Mouse (Mus musculus) liver, embryonic 14.5 days (tissue): ENCODE results near the gene Hid1. TPM values are rescaled to one million over a fixed set of nuclear protein-coding genes. Genes with fewer than 3 reads are reported as not detected.

ENCODE experiments used
- ATAC-seq: fragments of 200-750 bp; cut with Nextera tagmentation; 2 replicates; pipeline ENCODE4 v1.8.0; 2017; ENCODE audit warnings: moderate number of reproducible peaks, mild to moderate bottlenecking, moderate library complexity; ENCODE audit not compliant: insufficient read depth
- DNase-seq, 3 experiments: peaks; one replicate each; pipeline ENCODE4 v3.0.0-alpha.2; 2012 to 2013; ENCODE audit warnings: low read depth in 3 of 3, low spot score in 3 of 3
- H3K27ac ChIP-seq: fragments of 300-500 bp; sonication (generic); 2 replicates; pipeline ENCODE4 v1.5.1; 2014; ENCODE audit warnings: moderate library complexity, mild to moderate bottlenecking, control low read depth, inconsistent platforms
- H3K27me3 ChIP-seq: fragments of 300-500 bp; sonication (generic); 2 replicates; pipeline ENCODE4 v1.6.1; 2014; ENCODE audit warnings: mild to moderate bottlenecking, low read length, moderate library complexity; ENCODE audit not compliant: control insufficient read depth, insufficient read depth
- H3K36me3 ChIP-seq: fragments of 300-500 bp; sonication (generic); replicated peaks from 2 replicates; pipeline ENCODE4 v1.6.1; 2014; ENCODE audit warnings: low read depth; ENCODE audit not compliant: control insufficient read depth, insufficient read depth
- H3K4me1 ChIP-seq, 2 experiments: fragments of 200-500 bp in 1 of 2; fragments of 300-500 bp in 1 of 2; sonication (generic) in 1 of 2; replicated peaks; 2 replicates each; pipeline ENCODE4 v1.6.1; 2012 to 2014; ENCODE audit warnings: antibody characterized with exemption in 1 of 2, inconsistent platforms in 1 of 2, low read length in 1 of 2; ENCODE audit not compliant: control insufficient read depth in 2 of 2, insufficient read depth in 2 of 2
- H3K4me2 ChIP-seq: fragments of 300-500 bp; sonication (generic); 2 replicates; pipeline ENCODE4 v1.6.1; 2014; ENCODE audit warnings: low read depth, mild to moderate bottlenecking, control low read depth, moderate library complexity
- H3K4me3 ChIP-seq, 2 experiments: fragments of 200-500 bp in 1 of 2; fragments of 300-500 bp in 1 of 2; sonication (generic) in 1 of 2; 2 replicates each; pipeline ENCODE4 v1.5.1; 2012 to 2014; ENCODE audit warnings: low read depth in 2 of 2, low read length in 2 of 2, mild to moderate bottlenecking in 2 of 2, control low read depth in 1 of 2, inconsistent platforms in 1 of 2, moderate library complexity in 1 of 2; ENCODE audit not compliant: insufficient read depth in 1 of 2
- H3K9ac ChIP-seq: fragments of 300-500 bp; sonication (generic); replicated peaks from 2 replicates; pipeline ENCODE4 v1.6.1; 2014; ENCODE audit warnings: mild to moderate bottlenecking, control low read depth, moderate library complexity
- H3K9me3 ChIP-seq: fragments of 300-500 bp; sonication (generic); 2 replicates; pipeline ENCODE4 v1.6.1; 2016; ENCODE audit warnings: low read length, mixed read lengths; ENCODE audit not compliant: control insufficient read depth
- CTCF ChIP-seq: IDR thresholded peaks from 2 replicates; pipeline ENCODE4 v1.5.1; 2016; ENCODE audit warnings: antibody characterized with exemption, low read depth, control low read depth
- EP300 ChIP-seq: IDR thresholded peaks from 2 replicates; pipeline ENCODE4 v1.6.1; 2016; ENCODE audit warnings: antibody characterized with exemption, low read depth
- WGBS: fragments of 180-500 bp; shearing (Covaris S2); extraction: QIAGEN DNeasy Blood & Tissue Kit; methylation state at CpG from one replicate; pipeline ENCODE4 v1.1.7; 2014; ENCODE audit not compliant: insufficient replicate concordance; 5-methylcytosine and 5-hydroxymethylcytosine counted together
- polyA plus RNA-seq, 2 experiments: library from polyadenylated mRNA; depleted of rRNA in 1 of 2; stranded (reverse) in 1 of 2; unstranded in 1 of 2; fragments of >200 nt; fragmentation: Nextera tagmentation in 1 of 2; extraction: Ambion mirVana in 1 of 2; gene quantifications; 2 replicates each; pipeline versions ENCODE4 v1.2.1 to v1.2.3; 2012 to 2014

The Hid1 gene
- polyA plus RNA-seq, 2 experiments, result 0.50 to 0.59 TPM

DNA sequence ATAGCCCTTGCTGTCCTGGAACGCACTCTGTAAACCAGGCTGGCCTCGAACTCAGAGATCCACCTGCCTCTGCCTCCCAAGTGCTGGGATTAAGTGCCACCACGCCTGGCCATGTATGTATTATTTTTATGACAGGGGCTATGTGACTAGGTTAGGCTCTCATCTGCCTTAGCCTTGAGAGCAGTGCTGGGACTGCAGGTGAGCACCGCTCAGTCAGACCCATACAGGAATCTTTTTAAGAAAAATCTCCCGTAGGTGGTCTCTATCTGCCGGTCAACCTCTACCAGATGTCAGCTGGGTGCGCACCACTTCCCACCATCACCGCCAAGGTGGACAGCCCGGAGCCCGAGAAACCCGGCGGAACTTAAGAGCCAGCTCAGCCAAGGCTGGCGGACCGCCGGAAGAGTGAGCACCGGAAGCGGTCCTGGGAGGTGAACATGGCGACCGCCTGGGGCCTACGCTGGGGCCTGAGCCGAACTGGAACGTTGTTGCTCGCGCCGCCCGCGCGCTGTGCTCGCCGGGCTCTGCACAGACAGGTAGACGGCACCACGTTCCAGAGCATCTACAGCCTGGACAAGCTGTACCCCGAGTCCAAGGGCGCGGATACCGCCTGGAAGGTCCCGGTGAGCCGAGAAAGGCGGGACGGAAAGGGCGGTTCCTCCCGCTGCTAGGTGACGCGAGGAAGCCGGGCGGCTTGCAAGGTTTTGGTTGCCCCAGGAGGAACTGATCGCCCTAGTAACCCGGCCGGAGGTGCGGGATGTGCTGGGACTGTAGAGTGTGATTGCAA, 36.0 kb upstream of the Hid1 start, which contains the start of gene Mrpl58:
Gene Mrpl58, plus strand, starts transcription at position 415 of the 787 bp plus-strand sequence.
- TF ChIP-seq EP300 (no peak), CTCF (0 out of 2 replicates have a peak, but pooled peaks have one; percentile 8)
- H3K9ac ChIP-seq, result peak within 1 kb of the TSS; percentile 84
- no peaks in the 10 kb centered on the region for H3K27me3 ChIP-seq
- peak; percentile 91 for ATAC-seq
- 2% methylated on average over 50 of the region's 50 CpGs for WGBS
- peak within 1 kb of the TSS; percentile 86 to 93 for H3K4me3 ChIP-seq
- H3K36me3 ChIP-seq, result no peaks in the 10 kb centered on the region
- peak; percentile 66 to 70 (median 69) for DNase-seq
- peak within 1 kb of the TSS; percentile 35; the same call in 1 of the 2 replicates for H3K27ac ChIP-seq
- H3K4me2 ChIP-seq, result peak within 1 kb of the TSS; percentile 70
- H3K9me3 ChIP-seq, result no peaks in the 10 kb centered on the region
- H3K4me1 ChIP-seq, result peaks cover 4 to 11% of the 10 kb centered on the region in 2 experiments; a peak in 2 of 4 replicates

DNA sequence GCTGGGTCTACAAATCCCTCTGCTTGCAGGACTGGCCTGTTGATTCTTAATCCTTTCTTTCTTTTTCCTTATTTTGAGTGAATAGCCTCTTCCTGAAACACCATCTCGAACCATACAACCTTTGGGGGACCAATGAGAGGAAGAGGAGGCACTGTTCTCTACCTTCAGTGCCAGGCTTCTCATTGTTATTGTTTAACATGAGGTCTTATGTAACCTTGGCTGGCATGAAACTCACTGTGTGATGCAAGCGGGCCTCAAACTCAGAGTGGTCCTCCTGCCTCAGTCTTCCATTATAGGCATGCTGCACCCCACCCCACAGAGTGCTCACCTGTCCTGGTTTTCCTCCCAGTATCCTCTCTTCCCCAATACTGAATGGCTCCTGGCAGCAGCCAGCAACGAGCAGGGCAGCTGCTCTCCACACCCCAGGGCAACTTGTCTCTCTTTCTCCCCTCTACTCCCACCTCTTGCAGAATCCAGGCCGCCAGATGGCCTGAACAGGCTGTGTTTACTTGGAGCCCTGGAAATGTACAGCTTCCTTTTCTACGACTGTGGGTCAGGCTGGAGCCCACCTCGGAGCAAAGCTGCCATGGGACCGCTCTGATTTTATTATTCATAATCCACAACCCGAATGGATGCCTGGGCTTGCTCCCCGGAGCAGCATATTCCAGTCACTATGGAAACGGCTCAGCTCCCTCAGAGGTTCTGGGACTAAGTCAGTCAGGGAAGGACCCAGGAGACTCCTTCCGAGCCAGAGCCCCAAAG, 33.3 kb upstream of the Hid1 start:
- Histone ChIP-seq H3K27ac (no peak overlapping the region), H3K4me1 (peaks cover 4 to 11% of the 10 kb centered on the region in 2 experiments; a peak in 2 of 4 replicates), H3K27me3 (no peaks in the 10 kb centered on the region), H3K4me3 (no peak overlapping the region), H3K4me2 (no peak overlapping the region), H3K36me3 (no peaks in the 10 kb centered on the region), H3K9me3 (no peaks in the 10 kb centered on the region), H3K9ac (no peak overlapping the region)
- ATAC-seq, result no peak
- 44% methylated on average over 11 of the region's 11 CpGs for WGBS
- TF ChIP-seq EP300 (no peak), CTCF (no peak)
- DNase-seq, result no peak

DNA sequence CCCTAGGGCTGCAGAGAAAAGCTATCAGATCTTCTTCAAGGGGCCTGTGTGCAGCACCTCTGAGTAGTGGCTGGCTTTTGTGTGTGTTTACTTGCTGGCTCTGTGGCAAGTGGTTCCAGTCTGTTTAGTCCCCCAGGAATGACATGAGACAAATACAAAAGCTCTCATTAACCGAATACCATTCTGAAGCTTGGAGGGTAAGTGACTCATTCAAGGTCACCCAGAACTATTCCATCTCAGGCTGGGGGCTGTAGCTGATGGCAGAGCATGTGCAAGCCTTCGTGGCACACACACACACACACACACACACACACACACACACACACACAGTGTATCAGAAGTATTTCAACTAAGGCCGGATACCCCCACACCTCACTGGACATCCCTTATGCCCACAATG, 32.6 kb upstream of the Hid1 start:
- Histone ChIP-seq H3K4me1 (peaks cover 4 to 11% of the 10 kb centered on the region in 2 experiments; a peak in 2 of 4 replicates), H3K4me3 (no peak overlapping the region), H3K4me2 (no peak overlapping the region), H3K9ac (no peak overlapping the region), H3K27ac (no peak overlapping the region), H3K27me3 (no peaks in the 10 kb centered on the region), H3K9me3 (no peaks in the 10 kb centered on the region), H3K36me3 (no peaks in the 10 kb centered on the region)
- ATAC-seq, result no peak
- 53% methylated on average over 3 of the region's 3 CpGs for WGBS
- TF ChIP-seq EP300 (no peak), CTCF (no peak)
- no peak for DNase-seq

DNA sequence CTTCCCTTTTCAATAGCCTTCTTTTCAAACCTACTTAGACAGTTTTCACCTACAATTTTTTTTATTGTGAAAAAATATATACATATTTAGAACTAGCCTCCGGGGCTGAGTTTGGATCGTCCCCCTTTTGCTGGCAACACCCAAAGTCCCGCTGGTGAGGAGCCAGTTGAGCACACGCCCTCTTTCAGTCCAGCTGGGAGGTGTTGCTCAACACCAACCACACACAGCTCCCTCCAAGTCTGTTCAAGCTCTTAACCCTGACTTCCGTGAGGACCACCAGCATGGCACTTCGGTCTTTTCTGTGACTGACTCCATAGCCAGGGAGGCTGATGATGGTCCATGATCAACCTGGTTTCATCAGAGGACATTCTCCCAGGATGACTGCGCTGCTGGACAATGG, 30.5 kb upstream of the Hid1 start:
- no peak overlapping the region for H3K4me2 ChIP-seq
- DNase-seq, result no peak
- ATAC-seq, result no peak
- H3K27ac ChIP-seq, result no peak overlapping the region
- no peaks in the 10 kb centered on the region for H3K36me3 ChIP-seq
- no peak overlapping the region for H3K4me3 ChIP-seq
- H3K9me3 ChIP-seq, result no peaks in the 10 kb centered on the region
- TF ChIP-seq CTCF, result no peak
- no peaks in the 10 kb centered on the region for H3K4me1 ChIP-seq
- H3K27me3 ChIP-seq, result no peaks in the 10 kb centered on the region; the same call in 1 of the 2 replicates
- 43% methylated on average over 7 of the region's 7 CpGs for WGBS
- no peak overlapping the region for H3K9ac ChIP-seq

DNA sequence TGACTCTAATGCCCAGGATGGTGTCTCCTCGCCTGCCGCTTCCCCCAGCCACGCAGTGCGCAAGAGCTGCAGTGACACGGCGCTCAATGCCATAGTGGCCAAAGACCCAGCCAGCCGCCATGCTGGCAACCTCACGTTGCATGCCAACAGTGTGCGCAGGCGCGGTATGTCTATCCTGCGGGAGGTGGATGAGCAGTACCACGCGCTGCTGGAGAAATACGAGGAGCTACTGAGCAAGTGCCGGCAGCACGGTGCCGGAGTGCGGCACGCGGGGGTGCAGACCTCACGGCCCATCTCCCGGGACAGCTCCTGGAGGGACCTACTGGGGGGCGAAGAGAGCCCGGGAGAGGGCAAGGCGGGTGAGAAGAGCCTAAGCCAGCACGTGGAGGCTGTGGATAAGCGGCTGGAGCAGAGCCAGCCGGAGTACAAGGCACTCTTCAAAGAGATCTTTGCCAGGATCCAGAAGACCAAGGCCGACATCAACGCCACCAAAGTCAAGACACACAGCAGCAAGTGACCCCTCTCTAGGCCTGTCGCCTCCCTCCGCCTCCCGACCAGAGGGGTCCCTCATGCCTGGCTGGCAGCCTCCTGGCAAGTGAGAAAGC, 26.3 kb upstream of the Hid1 start:
- H3K9ac ChIP-seq, result no peak overlapping the region
- ATAC-seq (no peak), DNase-seq (no peak)
- H3K27me3 ChIP-seq, result no peaks in the 10 kb centered on the region; the same call in 1 of the 2 replicates
- no peak overlapping the region for H3K4me3 ChIP-seq
- no peaks in the 10 kb centered on the region for H3K36me3 ChIP-seq
- no peak overlapping the region for H3K27ac ChIP-seq
- H3K4me1 ChIP-seq, result no peaks in the 10 kb centered on the region
- TF ChIP-seq CTCF (no peak), EP300 (no peak)
- peak overlapping the region; percentile 28; the same call in 1 of the 2 replicates for H3K4me2 ChIP-seq
- 67% methylated on average over 34 of the region's 34 CpGs for WGBS
- H3K9me3 ChIP-seq, result no peaks in the 10 kb centered on the region
